Mouse (Mus musculus): ENCODE measurements around the gene Dctn1.
"Not testable (repeated sequence)": the region's sequence is repeated elsewhere in the genome, so short reads cannot be mapped to it uniquely, and the experiment has no call there.

The Dctn1 gene

GRCm38 (mm10) chr6:83136881-83137575 is 28.7 kb upstream of the Dctn1 start:
- no peak for DNase-seq

- DNase-seq: peak; percentile 59
Measured at GRCm38 (mm10) chr6:83137576-83137950, 28.2 kb upstream of the Dctn1 start.

GRCm38 (mm10) chr6:83138056-83138455 is 27.7 kb upstream of the Dctn1 start:
- no peak for DNase-seq

- DNase-seq: no peak
Measured at GRCm38 (mm10) chr6:83140044-83140443, 25.7 kb upstream of the Dctn1 start.

GRCm38 (mm10) chr6:83141636-83142035 is 24.1 kb upstream of the Dctn1 start:
- no peak for DNase-seq

GRCm38 (mm10) chr6:83142211-83142731 is 23.4 kb upstream of the Dctn1 start:
- peak; percentile 63 for DNase-seq

GRCm38 (mm10) chr6:83142886-83143285 is 22.8 kb upstream of the Dctn1 start:
- DNase-seq: no peak

- DNase-seq: no peak
Measured at GRCm38 (mm10) chr6:83145209-83145608, 20.5 kb upstream of the Dctn1 start.

- DNase-seq: no peak
Measured at GRCm38 (mm10) chr6:83145805-83146204, 19.9 kb upstream of the Dctn1 start.

GRCm38 (mm10) chr6:83147280-83147679 is 18.4 kb upstream of the Dctn1 start:
- DNase-seq: no peak

GRCm38 (mm10) chr6:83151721-83152120 is 14.0 kb upstream of the Dctn1 start:
- no peak for DNase-seq

GRCm38 (mm10) chr6:83153038-83153437 is 12.7 kb upstream of the Dctn1 start:
- DNase-seq: no peak

GRCm38 (mm10) chr6:83153485-83153884 is 12.2 kb upstream of the Dctn1 start:
- DNase-seq: no peak

GRCm38 (mm10) chr6:83155552-83156238 is 10.0 kb upstream of the Dctn1 start:
- DNase-seq: peak; percentile 59

GRCm38 (mm10) chr6:83156259-83156684 is 9.4 kb upstream of the Dctn1 start, which contains the start of the genes Wdr54 and 1700003E16Rik:
Gene Wdr54 (minus strand): TSS chr6:83156397.
Gene 1700003E16Rik (plus strand): TSS chr6:83156404.
- peak; percentile 77 for DNase-seq

GRCm38 (mm10) chr6:83159456-83159855 is 6.3 kb upstream of the Dctn1 start:
- DNase-seq: not testable (repeated sequence)

GRCm38 (mm10) chr6:83161442-83161841 is 4.3 kb upstream of the Dctn1 start:
- DNase-seq: no peak

GRCm38 (mm10) chr6:83161921-83162641 is 3.6 kb upstream of the Dctn1 start:
- DNase-seq: no peak

GRCm38 (mm10) chr6:83162701-83163100 is 3.0 kb upstream of the Dctn1 start:
- DNase-seq: peak; percentile 73

- DNase-seq: no peak
Measured at GRCm38 (mm10) chr6:83165026-83165606, 604 bp upstream of the Dctn1 start.

- no peak for DNase-seq
Measured at GRCm38 (mm10) chr6:83166243-83166630, 517 bp downstream of the Dctn1 start.

- no peak for DNase-seq
Measured at GRCm38 (mm10) chr6:83169872-83170271, 4.2 kb downstream of the Dctn1 start.

- no peak for DNase-seq
Measured at GRCm38 (mm10) chr6:83171063-83171462, 5.3 kb downstream of the Dctn1 start.

Measured in right cerebral cortex, postnatal 4 days (tissue).